Mouse (Mus musculus) lung, postnatal 0 days (tissue): ENCODE data around the gene Npr3. TPM values are rescaled to one million over a fixed set of nuclear protein-coding genes. Genes with fewer than 3 reads are reported as not detected.

ENCODE experiments used
- ATAC-seq: fragments of 200-750 bp; cut with Nextera tagmentation; 2 replicates; pipeline ENCODE4 v1.8.0; 2017; ENCODE audit warnings: moderate library complexity
- DNase-seq: peaks from one replicate; pipeline ENCODE4 v3.0.0-alpha.2; 2016; ENCODE audit warnings: low spot score
- H3K27ac ChIP-seq: fragments of 300-500 bp; sonication (generic); 2 replicates; pipeline ENCODE4 v1.5.1; 2014; ENCODE audit warnings: antibody characterized with exemption, mild to moderate bottlenecking, low read length, mixed read lengths
- H3K27me3 ChIP-seq: fragments of 300-500 bp; sonication (generic); replicated peaks from 2 replicates; pipeline ENCODE4 v1.6.1; 2014; ENCODE audit warnings: low read length, mixed read lengths; ENCODE audit not compliant: insufficient read depth
- H3K36me3 ChIP-seq: fragments of 300-500 bp; sonication (generic); 2 replicates; pipeline ENCODE4 v1.6.1; 2014; ENCODE audit warnings: low read length, mixed read lengths; ENCODE audit not compliant: insufficient read depth
- H3K4me1 ChIP-seq: fragments of 300-500 bp; sonication (generic); 2 replicates; pipeline ENCODE4 v1.6.1; 2014; ENCODE audit warnings: antibody characterized with exemption, low read depth, low read length, mixed read lengths; ENCODE audit not compliant: insufficient read depth
- H3K4me2 ChIP-seq: fragments of 300-500 bp; sonication (generic); replicated peaks from 2 replicates; pipeline ENCODE4 v1.6.1; 2014; ENCODE audit warnings: low read depth, mild to moderate bottlenecking, low read length, moderate library complexity, mixed read lengths
- H3K4me3 ChIP-seq: fragments of 300-500 bp; sonication (generic); 2 replicates; pipeline ENCODE4 v1.5.1; 2014; ENCODE audit warnings: low read depth, low read length
- H3K9ac ChIP-seq: fragments of 300-500 bp; sonication (generic); replicated peaks from 2 replicates; pipeline ENCODE4 v1.6.1; 2014; ENCODE audit warnings: low read depth, mild to moderate bottlenecking
- H3K9me3 ChIP-seq: fragments of 300-500 bp; sonication (generic); 2 replicates; pipeline ENCODE4 v1.6.1; 2016; ENCODE audit warnings: low read length, mixed read lengths
- CTCF ChIP-seq: IDR thresholded peaks from 2 replicates; pipeline ENCODE4 v1.5.1; 2016; ENCODE audit warnings: antibody characterized with exemption, mild to moderate bottlenecking
- EP300 ChIP-seq: IDR thresholded peaks from 2 replicates; pipeline ENCODE4 v1.6.1; 2016; ENCODE audit warnings: antibody characterized with exemption, mild to moderate bottlenecking, control low read depth
- WGBS: fragments of 180-500 bp; shearing (Covaris S2); extraction: QIAGEN DNeasy Blood & Tissue Kit; methylation state at CpG from one replicate; pipeline ENCODE4 v1.1.7; 2014; 5-methylcytosine and 5-hydroxymethylcytosine counted together
- polyA plus RNA-seq: library from polyadenylated mRNA; unstranded; fragments of >200 nt; fragmentation: Nextera tagmentation; extraction: Ambion mirVana; gene quantifications from 2 replicates; pipeline ENCODE4 v1.2.1, GENCODE M21; 2015

The Npr3 gene
- polyA plus RNA-seq, 1 experiment from 2014 or later, result 16.4 TPM

DNA sequence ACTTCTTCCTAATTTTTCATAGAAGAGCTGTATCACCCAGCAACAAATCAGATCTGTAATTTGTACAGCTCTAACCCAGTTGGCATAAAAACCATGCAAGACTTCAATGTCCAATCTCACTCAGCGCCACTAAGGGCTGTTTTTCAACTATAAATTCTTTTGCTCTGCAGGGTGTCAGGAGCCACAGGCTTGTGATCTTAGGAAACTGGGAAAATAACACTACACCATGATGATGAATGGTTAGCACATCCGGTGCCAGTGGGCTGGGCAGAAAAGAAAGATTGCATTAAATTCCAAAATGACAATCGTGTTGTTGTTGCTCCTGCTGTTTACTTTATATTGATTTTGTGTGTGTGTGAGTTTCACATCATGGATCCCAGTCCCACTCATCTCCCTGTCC, 42.4 kb upstream of the Npr3 start:
- H3K36me3 ChIP-seq, result no peaks in the 10 kb centered on the region
- H3K27ac ChIP-seq, result no peak overlapping the region
- H3K27me3 ChIP-seq, result no peaks in the 10 kb centered on the region
- no peaks in the 10 kb centered on the region for H3K9me3 ChIP-seq
- 70% methylated on average over 3 of the region's 3 CpGs for WGBS
- ATAC-seq (no peak), DNase-seq (no peak)
- H3K9ac ChIP-seq, result no peak overlapping the region
- no peaks in the 10 kb centered on the region for H3K4me1 ChIP-seq
- no peak overlapping the region for H3K4me3 ChIP-seq
- H3K4me2 ChIP-seq, result no peak overlapping the region
- TF ChIP-seq EP300 (no peak), CTCF (no peak)

DNA sequence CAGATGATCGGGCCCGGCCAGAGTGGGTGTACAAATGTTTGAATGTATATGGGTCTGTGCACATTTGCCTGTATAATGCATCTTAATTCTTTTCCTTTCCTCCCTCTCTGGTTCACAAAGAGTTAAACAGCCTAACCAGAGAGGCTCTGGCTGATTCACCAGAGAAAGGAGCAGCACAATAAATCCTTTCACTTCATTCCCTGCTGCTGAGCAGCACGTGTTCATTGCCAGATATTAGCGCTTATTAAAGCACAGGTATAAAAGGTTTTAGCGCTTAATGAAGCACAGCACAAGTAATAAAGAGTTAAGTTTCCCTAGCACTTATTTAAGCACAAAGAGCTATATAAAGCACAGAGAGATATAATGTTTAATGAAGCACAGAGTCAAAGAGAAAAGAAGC, 33.8 kb upstream of the Npr3 start:
- Histone ChIP-seq H3K27me3 (no peaks in the 10 kb centered on the region), H3K4me2 (no peak overlapping the region), H3K4me1 (no peaks in the 10 kb centered on the region), H3K27ac (no peak overlapping the region), H3K4me3 (no peak overlapping the region), H3K9ac (no peak overlapping the region), H3K9me3 (no peaks in the 10 kb centered on the region), H3K36me3 (no peaks in the 10 kb centered on the region)
- ATAC-seq, result no peak
- DNase-seq, result no peak
- WGBS, result 67% methylated on average over 5 of the region's 5 CpGs
- TF ChIP-seq EP300, result no peak
- TF ChIP-seq CTCF, result no peak

DNA sequence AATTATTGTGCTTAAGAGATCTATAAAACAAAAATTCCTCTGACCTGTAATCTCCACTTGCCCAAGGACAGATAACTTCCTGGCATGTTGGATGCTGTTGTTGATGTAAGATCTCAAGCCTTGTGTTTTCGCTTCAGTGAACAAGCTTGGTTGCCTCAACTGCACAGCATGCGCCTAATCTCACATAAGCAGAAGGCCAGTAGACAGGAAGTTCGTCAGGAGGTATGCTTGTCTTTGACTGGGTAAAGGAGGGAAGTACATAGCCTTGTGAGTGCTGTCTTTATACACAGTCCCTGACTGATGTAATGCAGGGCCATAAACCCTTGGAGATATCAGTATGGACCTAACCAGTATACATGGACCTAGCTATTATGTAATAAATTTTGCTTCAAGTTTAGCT, 20.7 kb upstream of the Npr3 start:
- ATAC-seq, result no peak
- H3K36me3 ChIP-seq, result no peaks in the 10 kb centered on the region
- H3K27ac ChIP-seq, result no peak overlapping the region
- TF ChIP-seq CTCF (no peak), EP300 (no peak)
- no peak overlapping the region for H3K9ac ChIP-seq
- no peaks in the 10 kb centered on the region for H3K4me1 ChIP-seq
- no peaks in the 10 kb centered on the region for H3K27me3 ChIP-seq
- 84% methylated on average over 3 of the region's 3 CpGs for WGBS
- no peak overlapping the region for H3K4me2 ChIP-seq
- DNase-seq, result no peak
- no peak overlapping the region for H3K4me3 ChIP-seq
- no peaks in the 10 kb centered on the region for H3K9me3 ChIP-seq

DNA sequence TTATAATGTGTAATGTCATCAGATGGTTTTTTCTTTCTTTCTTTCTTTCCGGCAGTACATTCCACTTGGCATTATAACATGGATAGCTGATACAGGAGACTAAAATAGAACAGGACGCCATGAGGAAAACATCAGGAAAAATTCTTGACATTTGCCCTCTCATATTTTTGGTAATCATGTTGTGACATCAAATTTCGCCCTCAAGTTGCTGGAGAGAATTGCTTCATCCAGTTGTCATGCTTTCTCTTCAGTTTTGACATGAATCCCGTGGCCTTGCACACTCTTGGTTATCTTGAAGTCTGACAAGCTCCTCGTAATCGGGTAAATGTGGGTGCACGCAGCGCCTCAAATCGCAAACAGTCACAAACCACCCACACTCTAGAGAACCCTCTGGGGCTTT, 7.0 kb upstream of the Npr3 start:
- ATAC-seq (no peak), DNase-seq (peak; percentile 38)
- Histone ChIP-seq H3K27ac (no peak overlapping the region), H3K9ac (no peak overlapping the region), H3K4me2 (no peak overlapping the region), H3K4me3 (no peak overlapping the region), H3K9me3 (no peaks in the 10 kb centered on the region), H3K4me1 (no peaks in the 10 kb centered on the region), H3K36me3 (no peaks in the 10 kb centered on the region), H3K27me3 (no peaks in the 10 kb centered on the region)
- TF ChIP-seq CTCF (no peak), EP300 (no peak)
- WGBS, result 69% methylated on average over 9 of the region's 9 CpGs

DNA sequence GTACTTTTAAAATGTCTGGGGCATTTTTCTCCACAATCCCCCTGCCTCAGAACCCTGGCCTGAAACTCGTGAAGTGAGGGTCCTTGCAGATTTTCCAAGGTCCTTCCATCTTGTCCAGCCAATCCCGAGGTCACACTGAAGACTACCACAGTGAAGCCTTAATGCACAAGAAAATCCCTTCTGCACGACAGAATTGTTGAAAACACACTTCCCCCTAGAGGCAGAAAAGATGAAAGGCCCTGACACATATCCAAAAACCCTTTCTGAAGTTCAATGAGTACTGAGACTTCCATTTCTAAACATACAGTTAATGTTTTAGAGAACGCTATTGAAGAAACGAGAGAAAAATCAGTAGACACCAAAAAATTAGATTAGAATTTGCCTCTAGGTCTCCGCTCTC, 2.8 kb upstream of the Npr3 start:
- no peaks in the 10 kb centered on the region for H3K27me3 ChIP-seq
- no peak overlapping the region for H3K4me2 ChIP-seq
- no peaks in the 10 kb centered on the region for H3K36me3 ChIP-seq
- WGBS, result 29% methylated on average over 6 of the region's 6 CpGs
- H3K4me3 ChIP-seq, result no peak overlapping the region
- TF ChIP-seq CTCF (peak; percentile 70), EP300 (no peak)
- ATAC-seq (no peak), DNase-seq (peak; percentile 51)
- no peaks in the 10 kb centered on the region for H3K9me3 ChIP-seq
- no peak overlapping the region for H3K9ac ChIP-seq
- H3K4me1 ChIP-seq, result 0 out of 2 replicates have a peak, but pooled peaks cover 5% of the 10 kb centered on the region
- H3K27ac ChIP-seq, result no peak overlapping the region

DNA sequence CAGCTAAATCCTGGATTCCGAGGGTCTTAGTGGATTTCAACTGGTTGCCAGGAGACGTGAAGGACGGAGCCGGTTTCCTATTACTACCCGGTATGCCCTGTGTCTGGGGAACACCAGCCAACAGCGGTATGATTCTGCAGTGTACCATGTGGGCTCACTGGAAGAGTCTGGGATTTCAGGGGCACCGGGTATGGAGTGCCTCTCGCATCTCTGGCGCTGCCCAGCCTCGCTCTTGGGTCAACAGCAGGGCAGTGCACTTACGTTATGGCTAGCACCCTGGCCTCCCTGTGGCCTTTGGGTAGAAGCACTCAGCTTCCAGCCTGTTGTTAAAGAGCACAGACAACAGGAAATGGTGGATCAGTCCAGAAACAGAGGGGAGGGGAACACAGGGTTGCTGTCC, 1.1 kb upstream of the Npr3 start:
- WGBS, result 11% methylated on average over 11 of the region's 11 CpGs
- Histone ChIP-seq H3K4me1 (peaks cover 9% of the 10 kb centered on the region; the same call in 1 of the 2 replicates), H3K9me3 (no peaks in the 10 kb centered on the region), H3K27ac (peak overlapping the region; percentile 64; the same call in 1 of the 2 replicates), H3K4me3 (peak overlapping the region; percentile 14; the same call in 1 of the 2 replicates), H3K27me3 (peaks cover 3% of the 10 kb centered on the region; the same call in 1 of the 2 replicates), H3K9ac (no peak overlapping the region), H3K4me2 (peak overlapping the region; percentile 40), H3K36me3 (no peaks in the 10 kb centered on the region)
- TF ChIP-seq CTCF, result peak; percentile 42
- TF ChIP-seq EP300, result no peak
- ATAC-seq (peak; percentile 44), DNase-seq (no peak)
